Mouse (Mus musculus): ENCODE measurements around the gene Tnfsf9.
"Not testable (repeated sequence)": the region's sequence is repeated elsewhere in the genome, so short reads cannot be mapped to it uniquely, and the experiment has no call there.

Gene Tnfsf9

DNA sequence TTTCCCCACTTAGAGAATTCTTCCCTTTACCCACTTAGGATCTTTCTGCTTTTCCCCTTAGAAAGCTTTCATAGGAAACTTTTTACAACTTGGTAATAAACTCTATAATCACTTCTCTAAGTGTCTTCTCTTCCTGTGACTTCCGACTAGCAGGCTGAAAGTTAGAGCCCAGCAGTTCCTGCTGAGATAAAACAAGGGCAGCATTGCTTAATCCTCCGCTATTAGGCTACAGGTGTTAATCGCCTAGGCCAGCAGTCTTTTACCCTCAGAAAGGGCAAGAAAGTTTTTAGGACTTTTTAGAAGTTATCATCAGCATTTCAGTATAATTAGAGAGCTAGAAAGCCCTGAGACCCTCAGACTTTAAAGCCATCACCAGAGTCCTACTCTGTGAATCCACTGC is 28.9 kb downstream of the Tnfsf9 start:
- DNase-seq (ENCODE audit: low read depth, low spot score) = not testable (repeated sequence)

DNA sequence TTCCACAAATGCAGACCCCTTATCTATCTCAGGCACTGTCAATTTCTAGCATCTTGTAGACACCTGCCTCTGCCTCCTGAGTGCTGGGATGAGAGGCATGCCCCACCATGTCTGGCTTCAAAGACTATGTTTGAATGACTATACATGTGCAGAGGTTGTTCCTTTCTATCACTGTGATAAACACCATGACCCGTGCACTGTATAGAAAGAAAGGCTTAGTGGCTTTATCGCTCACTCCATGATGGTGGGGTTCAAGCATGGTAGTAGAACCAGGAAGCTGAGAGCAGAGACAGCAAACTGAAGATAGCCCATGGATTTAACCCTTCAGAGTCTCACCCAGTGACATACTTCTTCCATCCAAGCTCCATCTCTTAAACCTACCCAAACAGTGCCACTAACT is 29.6 kb downstream of the Tnfsf9 start:
- no peak for DNase-seq (ENCODE audit: low read depth, low spot score)

DNA sequence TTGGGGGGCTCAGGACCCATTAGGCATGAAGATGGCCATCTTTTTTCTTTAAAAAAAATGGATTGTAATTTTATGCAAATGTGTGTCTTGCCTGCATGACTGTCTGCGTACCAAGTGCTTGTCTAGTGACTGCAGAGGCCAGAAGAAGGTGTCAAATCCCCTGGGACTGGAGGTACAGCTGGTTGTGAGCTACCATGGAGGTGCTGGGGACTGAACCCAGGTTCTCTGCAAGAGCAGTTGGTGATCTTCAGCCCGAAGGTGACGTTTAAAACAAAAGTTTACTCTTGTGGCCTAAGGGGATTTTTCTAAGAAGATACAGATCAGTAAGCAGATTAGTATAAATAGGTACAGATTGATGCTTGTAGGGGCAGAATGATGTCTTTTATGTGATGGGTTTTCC is 30.5 kb downstream of the Tnfsf9 start:
- DNase-seq (ENCODE audit: low read depth, low spot score) = no peak

DNA sequence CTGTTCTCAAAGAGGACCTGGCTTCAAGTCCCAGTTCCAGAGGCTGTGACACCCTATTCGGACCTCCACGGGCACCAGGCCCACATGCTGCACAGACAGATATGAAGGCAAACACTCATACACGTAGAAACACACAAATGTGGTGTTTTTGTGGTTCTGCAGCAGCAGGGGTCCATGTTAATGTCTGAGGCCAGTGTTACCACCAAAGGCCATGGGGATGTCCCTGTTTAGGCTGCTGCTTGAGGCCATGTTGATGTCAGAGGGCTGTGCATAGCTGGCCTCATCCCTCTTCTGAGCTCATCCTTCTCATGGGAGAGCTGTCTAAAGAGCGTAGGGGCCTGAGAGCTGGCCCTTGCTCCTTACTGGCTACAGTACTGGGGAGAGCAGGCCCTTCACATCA is 33.6 kb downstream of the Tnfsf9 start:
- no peak for DNase-seq (ENCODE audit: low read depth, low spot score)

DNA sequence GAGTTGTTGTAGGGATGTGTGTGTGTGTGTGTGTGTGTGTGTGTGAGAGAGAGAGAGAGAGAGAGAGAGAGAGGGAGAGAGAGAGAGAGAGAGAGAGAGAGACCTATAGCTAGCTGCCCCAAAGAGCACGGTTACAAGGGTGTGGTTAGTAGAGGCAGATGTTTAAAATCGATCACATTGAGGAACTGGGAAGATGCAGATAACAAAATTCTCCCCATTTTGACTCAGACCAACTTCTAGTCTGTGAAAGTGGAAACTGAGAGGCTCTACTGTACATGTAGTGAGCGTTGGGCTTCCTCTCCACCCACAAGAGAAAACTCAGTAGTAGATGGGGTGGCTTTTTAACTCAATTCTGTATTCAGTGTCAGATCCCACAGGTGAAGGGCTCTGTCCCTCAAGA is 34.6 kb downstream of the Tnfsf9 start:
- DNase-seq (ENCODE audit: low read depth, low spot score) = no peak

DNA sequence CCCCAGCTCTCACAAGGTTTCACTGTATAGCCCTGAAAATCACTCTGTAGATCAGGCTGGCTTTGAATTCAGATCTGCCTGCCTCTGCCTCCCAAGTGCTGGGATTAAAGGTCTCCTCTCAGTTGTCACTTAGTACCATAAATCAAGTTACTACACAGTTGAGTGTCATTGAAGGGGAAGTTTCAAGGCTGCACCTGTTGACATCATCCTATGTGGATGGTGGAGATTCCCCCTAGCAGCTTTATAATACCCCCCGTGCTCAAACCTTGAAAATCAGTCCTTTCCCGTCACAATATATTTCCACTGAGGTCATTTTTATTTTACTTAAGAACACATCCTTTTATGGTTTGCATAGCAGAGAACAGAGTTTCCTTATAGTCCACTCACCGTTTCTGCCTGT is 38.6 kb downstream of the Tnfsf9 start:
- DNase-seq (ENCODE audit: low read depth, low spot score) = no peak

DNA sequence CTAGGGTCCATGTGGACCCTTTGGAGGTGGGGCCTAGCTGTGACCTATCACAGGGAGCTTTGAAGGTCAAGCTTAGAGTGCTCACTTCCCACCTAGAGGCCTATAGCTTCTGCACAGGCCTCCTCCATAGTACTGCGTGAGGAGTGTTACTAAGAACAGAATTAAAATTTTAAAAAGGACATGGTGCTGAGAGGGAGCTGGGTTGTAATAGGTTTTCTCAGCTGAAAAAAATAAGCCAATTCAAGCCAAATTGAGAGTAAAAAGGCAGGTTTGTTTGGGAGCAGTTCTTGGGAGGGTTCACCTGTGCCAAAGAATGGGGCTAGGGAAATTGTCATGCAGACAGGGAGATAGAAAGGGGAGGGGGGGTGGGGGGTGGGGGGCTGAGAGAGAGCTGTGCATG is 40.0 kb downstream of the Tnfsf9 start:
- DNase-seq (ENCODE audit: low read depth, low spot score) = no peak

DNA sequence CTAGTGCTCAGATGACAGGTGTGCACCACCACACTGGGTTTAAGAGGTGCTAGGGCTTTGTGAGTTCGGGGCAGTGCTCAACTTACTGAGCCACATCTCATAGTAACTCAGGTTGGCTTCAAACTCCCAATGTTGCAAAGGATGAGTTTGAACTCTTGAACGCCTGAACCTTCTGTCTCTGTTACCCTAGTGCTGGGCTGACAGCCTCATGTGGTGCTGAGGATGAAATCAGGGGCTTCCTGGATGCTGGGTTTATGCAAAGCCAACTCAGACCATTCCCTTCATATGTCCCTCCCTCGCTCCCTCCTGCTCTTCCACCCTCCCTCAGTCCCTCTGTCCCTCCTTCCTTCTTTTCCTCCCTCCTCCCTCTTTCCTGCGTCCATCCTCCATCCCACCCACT is 43.2 kb downstream of the Tnfsf9 start:
- DNase-seq (ENCODE audit: low read depth, low spot score) = no peak

DNA sequence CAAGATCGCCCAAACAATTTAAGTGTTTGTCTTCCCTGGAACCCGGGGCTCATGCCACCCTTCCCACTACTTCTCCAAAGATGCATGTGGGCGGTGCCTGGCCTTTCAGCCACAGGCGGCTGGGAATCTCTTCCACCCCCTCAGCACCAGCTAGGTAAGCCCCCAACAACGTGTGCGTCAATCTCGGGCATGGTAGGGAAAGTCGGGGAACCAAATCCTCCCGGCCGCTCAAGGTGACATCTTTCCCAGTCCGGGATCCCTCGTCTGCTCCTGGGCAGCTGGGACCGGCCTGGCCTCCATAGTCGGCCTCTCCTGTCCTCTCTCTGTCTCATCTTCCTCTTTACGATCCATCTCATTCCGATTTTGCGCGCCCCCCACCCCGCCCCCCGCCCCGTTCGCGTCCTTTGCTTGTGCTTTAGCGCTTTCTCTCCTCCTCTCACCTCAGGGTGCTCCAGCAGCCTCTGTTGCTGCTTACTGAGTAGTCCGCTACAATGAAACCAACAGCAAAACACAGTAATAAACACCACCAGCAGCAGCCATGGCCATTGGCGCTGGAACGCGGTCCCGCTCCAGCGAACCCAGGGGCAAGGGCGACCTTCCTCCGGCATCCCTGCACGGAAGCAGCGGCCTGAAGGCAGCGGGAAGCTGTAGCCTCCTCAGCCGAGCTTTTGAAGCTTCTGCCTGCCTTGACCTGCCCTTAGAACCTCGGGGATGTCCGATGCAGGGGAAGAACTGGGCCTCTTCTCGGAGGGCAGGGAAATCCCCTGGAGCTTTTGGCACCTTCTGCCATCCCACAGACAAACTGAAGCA is 44.1 kb downstream of the Tnfsf9 start, which contains the start of gene Cd70:
Gene Cd70, minus strand, starts transcription at position 784 of the 810 bp plus-strand sequence.
- DNase-seq (ENCODE audit: low read depth, low spot score) = no peak

DNA sequence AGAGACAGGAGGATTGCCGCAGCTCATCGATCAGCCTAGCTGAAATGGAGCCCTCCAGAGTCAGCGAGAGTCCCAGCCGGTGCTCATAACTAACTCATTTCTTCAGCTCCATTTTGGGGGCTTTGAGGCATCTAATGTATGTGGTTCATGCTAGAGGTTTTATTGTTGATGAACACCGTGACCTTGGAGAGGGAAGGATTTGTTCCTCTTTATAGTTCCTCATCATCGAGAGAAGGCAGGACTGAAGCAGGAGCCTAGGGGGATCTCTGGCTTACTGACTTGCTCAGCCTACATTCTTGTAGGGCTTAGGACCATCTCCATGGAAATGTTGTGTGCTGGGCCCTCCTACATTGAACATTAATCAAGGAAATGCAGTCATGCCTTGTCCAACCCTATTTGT is 47.9 kb downstream of the Tnfsf9 start:
- no peak for DNase-seq (ENCODE audit: low read depth, low spot score)

DNA sequence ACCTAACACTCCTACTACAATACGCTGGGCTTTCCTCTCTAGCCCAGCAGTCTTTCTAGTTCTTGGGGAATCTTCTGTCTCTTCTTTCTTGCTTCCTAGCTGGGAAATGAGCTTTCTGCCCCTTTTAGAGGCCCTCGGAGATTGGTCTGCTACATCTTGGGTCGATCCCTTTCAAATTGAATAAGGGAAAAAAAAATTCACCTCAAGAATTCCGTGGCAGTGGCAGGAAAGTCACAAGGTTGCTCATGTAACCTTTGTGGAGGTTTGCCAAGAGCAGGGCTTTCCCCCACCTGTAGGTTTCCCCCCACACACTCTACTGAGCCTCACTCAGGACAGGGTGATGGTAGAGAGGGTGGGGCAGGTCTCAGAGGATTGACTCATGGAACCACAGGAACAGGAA is 48.7 kb downstream of the Tnfsf9 start:
- no peak for DNase-seq (ENCODE audit: low read depth, low spot score)
